Mouse (Mus musculus) naive thymus-derived CD4-positive, alpha-beta T cell, adult 2 months (primary cell): ENCODE data around the gene Scel.

ENCODE experiments used
- DNase-seq: peaks from one replicate; pipeline ENCODE4 v3.0.0-alpha.2; 2011; ENCODE audit warnings: low read depth

The Scel gene

GRCm38 (mm10) chr14:103651106-103651505 is 138.0 kb downstream of the Scel start:
- DNase-seq = no peak

GRCm38 (mm10) chr14:103651562-103651961 is 138.4 kb downstream of the Scel start:
- peak; percentile 43 for DNase-seq

GRCm38 (mm10) chr14:103652524-103652923 is 139.4 kb downstream of the Scel start:
- no peak for DNase-seq

DNA sequence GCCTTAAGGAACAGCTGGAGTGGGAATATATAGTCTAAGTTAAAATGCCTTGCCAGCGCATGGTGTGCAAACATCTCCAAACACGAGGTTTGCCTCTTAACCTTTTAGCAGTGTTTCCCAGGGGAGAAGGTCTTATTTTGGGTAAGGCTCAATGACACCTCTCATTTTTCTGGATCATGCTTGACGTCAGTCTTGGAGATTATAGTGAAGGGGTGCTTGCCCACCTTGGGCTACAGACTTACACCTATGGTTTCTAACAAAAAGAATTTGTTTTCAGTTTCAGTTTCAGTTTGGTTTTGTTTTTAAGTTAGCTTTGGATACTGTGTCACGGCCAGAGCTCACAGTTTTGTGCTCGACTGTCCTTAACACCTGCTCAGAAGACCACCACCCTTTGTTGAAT is 140.7 kb downstream of the Scel start:
- peak; percentile 77 for DNase-seq

DNA sequence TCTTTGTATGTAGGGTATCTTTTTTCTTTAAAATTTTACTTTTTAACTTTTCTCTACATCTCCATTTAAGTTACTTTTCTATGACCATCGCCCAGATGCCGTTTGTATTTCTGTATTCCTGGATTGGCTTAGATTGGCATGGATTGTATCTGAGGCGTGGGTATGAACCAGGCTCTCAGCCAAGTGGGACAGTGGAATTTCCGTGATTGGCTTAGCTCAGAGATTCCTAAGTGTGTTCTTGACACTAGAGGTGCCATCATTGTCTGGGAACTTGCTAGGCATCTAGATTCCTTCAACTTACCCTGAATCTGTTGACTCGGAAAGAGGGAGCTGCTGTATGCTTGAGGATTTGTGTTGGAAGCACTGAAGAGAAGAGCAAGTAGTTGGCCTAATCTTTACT is 142.3 kb downstream of the Scel start:
- DNase-seq = no peak

DNA sequence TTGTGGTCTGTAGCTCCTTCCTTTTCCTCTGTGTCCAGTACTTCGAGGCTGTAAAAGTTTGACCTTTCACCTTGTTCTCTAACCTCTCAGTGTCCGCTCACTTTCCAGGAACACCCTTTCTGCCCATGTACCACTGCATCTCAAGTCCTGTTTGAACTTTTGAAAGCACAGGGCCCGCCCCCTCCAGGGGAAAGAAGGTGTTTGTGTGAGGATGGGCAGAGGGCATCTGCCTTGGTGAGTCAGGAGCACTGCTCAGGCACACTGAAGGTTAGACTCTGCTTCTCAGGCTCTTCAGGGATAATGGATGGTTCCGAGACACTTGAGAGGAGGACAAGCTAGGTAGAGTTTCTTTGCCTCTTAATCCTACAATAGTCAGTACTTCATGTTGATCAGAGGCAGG is 144.7 kb downstream of the Scel start:
- DNase-seq = no peak
